Mouse (Mus musculus) MEL (cell line): ENCODE results near the gene Vmn1r188. TPM values are rescaled to one million over a fixed set of nuclear protein-coding genes. Genes with fewer than 3 reads are reported as not detected.

Experiments
- DNase-seq: peaks from one replicate; pipeline ENCODE4 v3.0.0; 2011; ENCODE audit warnings: low read depth, low spot score
- H3K27ac ChIP-seq: 2 replicates; pipeline ENCODE4 v1.5.1; 2012; ENCODE audit warnings: low read depth, mild to moderate bottlenecking, control low read depth, low read length, moderate library complexity; ENCODE audit not compliant: control insufficient read depth
- H3K27me3 ChIP-seq, 2 experiments: fragments of 150-350 bp in 1 of 2; sonication (generic) in 1 of 2; 2 replicates each; pipeline ENCODE4 v1.6.1; 2012; ENCODE audit warnings: low read length in 2 of 2, mild to moderate bottlenecking in 2 of 2, improper control_type of control experiment in 1 of 2, moderate library complexity in 1 of 2; ENCODE audit not compliant: insufficient read depth in 2 of 2, control insufficient read depth in 1 of 2
- H3K36me3 ChIP-seq, 2 experiments: 2 replicates each; pipeline ENCODE4 v1.6.1; 2012 to 2014; ENCODE audit warnings: low read length in 2 of 2, improper control_type of control experiment in 1 of 2, inconsistent platforms in 1 of 2, mild to moderate bottlenecking in 1 of 2; ENCODE audit not compliant: insufficient read depth in 2 of 2, control insufficient read depth in 1 of 2
- H3K4me1 ChIP-seq, 2 experiments: fragments of 150-350 bp in 1 of 2; sonication (generic) in 1 of 2; 2 replicates each; pipeline ENCODE4 v1.6.1; 2012; ENCODE audit warnings: low read length in 2 of 2, improper control_type of control experiment in 1 of 2, mild to moderate bottlenecking in 1 of 2; ENCODE audit not compliant: insufficient read depth in 2 of 2, control insufficient read depth in 1 of 2
- H3K4me3 ChIP-seq, 2 experiments: fragments of 150-350 bp in 1 of 2; sonication (generic) in 1 of 2; 2 replicates each; pipeline ENCODE4 v1.5.1; 2012; ENCODE audit warnings: low read depth in 2 of 2, low read length in 2 of 2, mild to moderate bottlenecking in 2 of 2, moderate library complexity in 2 of 2, control low read depth in 1 of 2, improper control_type of control experiment in 1 of 2; ENCODE audit not compliant: control insufficient read depth in 1 of 2, insufficient read depth in 1 of 2
- H3K79me2 ChIP-seq: 2 replicates; pipeline ENCODE4 v1.6.1; 2012; ENCODE audit warnings: mild to moderate bottlenecking, low read length, moderate library complexity; ENCODE audit not compliant: control insufficient read depth, poor library complexity, insufficient read depth
- H3K9ac ChIP-seq: 2 replicates; pipeline ENCODE4 v1.6.1; 2012; ENCODE audit warnings: low read depth, mild to moderate bottlenecking, control low read depth, low read length, moderate library complexity; ENCODE audit not compliant: control insufficient read depth, poor library complexity, severe bottlenecking
- H3K9me3 ChIP-seq: fragments of 150-350 bp; sonication (generic); replicated peaks from 2 replicates; pipeline ENCODE4 v1.6.1; 2012; ENCODE audit warnings: mild to moderate bottlenecking, low read length, improper control_type of control experiment, moderate library complexity; ENCODE audit not compliant: insufficient read depth
- CHD2 ChIP-seq: IDR thresholded peaks from 2 replicates; pipeline ENCODE4 v1.6.1; 2011; ENCODE audit warnings: low read length, improper control_type of control experiment
- CTCF ChIP-seq, 3 experiments: IDR thresholded peaks in 2 of 3; conservative IDR thresholded peaks in 1 of 3; 2 replicates each; pipeline ENCODE4 v1.5.1; 2011 to 2012; ENCODE audit warnings: low read length in 3 of 3, low read depth in 2 of 3, mild to moderate bottlenecking in 2 of 3, improper control_type of control experiment in 1 of 3, inconsistent platforms in 1 of 3, mixed read lengths in 1 of 3, moderate library complexity in 1 of 3; ENCODE audit not compliant: control insufficient read depth in 1 of 3, insufficient read depth in 1 of 3, poor library complexity in 1 of 3, severe bottlenecking in 1 of 3
- EP300 ChIP-seq, 2 experiments: IDR thresholded peaks; 2 replicates each; pipeline ENCODE4 v1.6.1; 2011; ENCODE audit warnings: improper control_type of control experiment in 2 of 2, low read length in 2 of 2, low read depth in 1 of 2, mild to moderate bottlenecking in 1 of 2
- KAT2A ChIP-seq: conservative IDR thresholded peaks from 2 replicates; pipeline ENCODE4 v1.6.1; 2012; ENCODE audit warnings: low read depth, low read length, improper control_type of control experiment, inconsistent platforms
- MXI1 ChIP-seq: IDR thresholded peaks from 2 replicates; pipeline ENCODE4 v1.6.1; 2011; ENCODE audit warnings: mild to moderate bottlenecking, low read depth, low read length, improper control_type of control experiment
- MYB ChIP-seq: IDR thresholded peaks from 2 replicates; pipeline ENCODE4 v1.6.1; 2011; ENCODE audit warnings: mild to moderate bottlenecking, low read depth, low read length, improper control_type of control experiment
- NELFE ChIP-seq: IDR thresholded peaks from 2 replicates; pipeline ENCODE4 v1.6.1; 2011; ENCODE audit warnings: low read depth, low read length, improper control_type of control experiment
- POLR2AphosphoS2 ChIP-seq: IDR thresholded peaks from 2 replicates; pipeline ENCODE4 v1.6.1; 2011; ENCODE audit warnings: low read length, improper control_type of control experiment
- POLR2AphosphoS5 ChIP-seq: IDR thresholded peaks from 2 replicates; pipeline ENCODE4 v1.6.1; 2012; ENCODE audit warnings: low read depth, borderline replicate concordance, mild to moderate bottlenecking, inconsistent platforms, low read length, moderate library complexity, mixed read lengths
- SIN3A ChIP-seq: IDR thresholded peaks from 2 replicates; pipeline ENCODE4 v1.6.1; 2012; ENCODE audit warnings: low read length, improper control_type of control experiment, inconsistent platforms
- SMC3 ChIP-seq: IDR thresholded peaks from 2 replicates; pipeline ENCODE4 v1.6.1; 2011; ENCODE audit warnings: low read depth, low read length, improper control_type of control experiment
- TBP ChIP-seq: IDR thresholded peaks from 2 replicates; pipeline ENCODE4 v1.8.0; 2011; ENCODE audit warnings: low read depth, low read length, improper control_type of control experiment
- TCF12 ChIP-seq: IDR thresholded peaks from 2 replicates; pipeline ENCODE4 v1.6.1; 2014; ENCODE audit warnings: low read depth, mild to moderate bottlenecking, inconsistent platforms, low read length, improper control_type of control experiment, moderate library complexity
- USF1 ChIP-seq: IDR thresholded peaks from 2 replicates; pipeline ENCODE4 v1.6.1; 2014; ENCODE audit warnings: low read depth, mild to moderate bottlenecking, inconsistent platforms, low read length, improper control_type of control experiment, moderate library complexity
- USF2 ChIP-seq, 2 experiments: IDR thresholded peaks; 2 replicates each; pipeline ENCODE4 v1.6.1; 2011 to 2012; ENCODE audit warnings: improper control_type of control experiment in 2 of 2, low read length in 2 of 2, borderline replicate concordance in 1 of 2, inconsistent platforms in 1 of 2, low read depth in 1 of 2, mild to moderate bottlenecking in 1 of 2; ENCODE audit not compliant: insufficient read depth in 1 of 2
- ZKSCAN1 ChIP-seq: IDR thresholded peaks from 2 replicates; pipeline ENCODE4 v1.6.1; 2012; ENCODE audit warnings: low read depth, mild to moderate bottlenecking, inconsistent platforms, low read length, improper control_type of control experiment, moderate library complexity
- ZMIZ1 ChIP-seq: IDR thresholded peaks from 2 replicates; pipeline ENCODE4 v1.6.1; 2012; ENCODE audit warnings: low read depth, mild to moderate bottlenecking, inconsistent platforms, low read length, improper control_type of control experiment, moderate library complexity
- ZNF384 ChIP-seq: IDR thresholded peaks from 2 replicates; pipeline ENCODE4 v1.6.1; 2012; ENCODE audit warnings: low read depth, mild to moderate bottlenecking, inconsistent platforms, low read length, improper control_type of control experiment
- polyA plus RNA-seq, 2 experiments: library from polyadenylated mRNA; stranded (reverse) in 1 of 2; unstranded in 1 of 2; fragments of >175 nt in 1 of 2; fragments of >200 nt in 1 of 2; gene quantifications; 2 replicates each; pipeline versions ENCODE4 v1.2.1 to v1.2.4; 2012; ENCODE audit warnings: low replicate concordance in 2 of 2, low read depth in 1 of 2; ENCODE audit not compliant: insufficient read length in 2 of 2, insufficient read depth in 1 of 2, missing spikeins in 1 of 2
- total RNA-seq: library from RNA; depleted of rRNA; stranded (reverse); fragments of 300-350 nt; gene quantifications from 2 replicates; pipeline ENCODE4 v1.2.3, GENCODE M21; 2012

The Vmn1r188 gene
- total and polyA plus RNA-seq, 3 experiments, result not detected

- TF ChIP-seq USF2 (IDR thresholded peaks at IDR 0.05; ENCODE audit: borderline replicate concordance in 1 of 2, insufficient read depth in 1 of 2, low read depth in 1 of 2, low read length in 2 of 2) (no peak), ZNF384 (no peak), EP300 (IDR thresholded peaks at IDR 0.05; ENCODE audit: low read depth in 1 of 2, low read length in 2 of 2) (no peak), NELFE (no peak), TCF12 (no peak), KAT2A (no peak), ZMIZ1 (no peak), MXI1 (no peak), MYB (no peak), POLR2AphosphoS5 (no peak), SIN3A (no peak), TBP (no peak), CTCF (IDR thresholded peaks at IDR 0.05 in 2 of 3, conservative IDR thresholded peaks at IDR 0.05 in 1 of 3; ENCODE audit: control insufficient read depth in 1 of 3, insufficient read depth in 1 of 3, low read depth in 2 of 3, low read length in 3 of 3, poor library complexity in 1 of 3, severe bottlenecking in 1 of 3) (no peak), CHD2 (no peak)
- Histone ChIP-seq H3K27ac (no peak overlapping the region), H3K9me3 (no peaks in the 10 kb centered on the region), H3K79me2 (no peaks in the 10 kb centered on the region; the same call in 1 of the 2 replicates), H3K4me3 (no peak overlapping the region), H3K4me1 (peaks cover 0 to 4% of the 10 kb centered on the region in 2 experiments; a peak in 1 of 4 replicates), H3K9ac (no peak overlapping the region), H3K27me3 (no peaks in the 10 kb centered on the region), H3K36me3 (peaks cover 0 to 4% of the 10 kb centered on the region in 2 experiments; a peak in 2 of 4 replicates)
- no peak for DNase-seq
Observed at GRCm38 (mm10) chr13:22044432-22045155, 39.6 kb upstream of the Vmn1r188 start.

DNA sequence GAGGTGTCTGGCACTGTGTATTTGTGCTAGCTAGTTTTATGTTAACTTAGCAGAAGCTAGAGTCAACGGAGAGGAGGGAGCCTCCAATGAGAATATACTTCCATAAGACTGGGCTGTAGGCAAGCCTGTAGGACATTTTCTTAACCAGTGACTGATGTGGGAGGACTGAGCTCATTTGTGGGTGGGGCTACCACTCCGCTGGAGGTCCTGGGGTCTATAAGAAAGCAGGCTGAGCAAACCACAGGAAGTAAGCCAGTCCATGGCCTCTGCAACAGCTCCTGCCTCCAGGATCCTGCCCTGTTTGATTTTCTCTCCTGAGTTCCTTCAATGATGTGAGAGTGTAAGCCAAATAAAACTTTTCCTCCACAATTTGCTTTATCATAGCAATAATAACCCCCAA lies 38.9 kb upstream of the Vmn1r188 start:
- TF ChIP-seq ZKSCAN1, result no peak
- TF ChIP-seq CHD2, result no peak
- no peak for TF ChIP-seq KAT2A
- TF ChIP-seq SMC3, result no peak
- TF ChIP-seq SIN3A, result no peak
- TF ChIP-seq USF1, result no peak
- no peak for TF ChIP-seq POLR2AphosphoS2
- Histone ChIP-seq H3K4me3 (no peak overlapping the region), H3K27ac (no peak overlapping the region), H3K9me3 (no peaks in the 10 kb centered on the region), H3K4me1 (peaks cover 0 to 4% of the 10 kb centered on the region in 2 experiments; a peak in 1 of 4 replicates), H3K79me2 (no peaks in the 10 kb centered on the region; the same call in 1 of the 2 replicates), H3K27me3 (no peaks in the 10 kb centered on the region), H3K36me3 (peaks cover 0 to 4% of the 10 kb centered on the region in 2 experiments; a peak in 2 of 4 replicates), H3K9ac (no peak overlapping the region)
- DNase-seq, result no peak
